Mouse (Mus musculus) frontal cortex, adult 2 months (tissue): ENCODE results near the gene Rbbp9. TPM values are rescaled to one million over a fixed set of nuclear protein-coding genes. Genes with fewer than 3 reads are reported as not detected.
"Not testable (repeated sequence)": the region's sequence is repeated elsewhere in the genome, so short reads cannot be mapped to it uniquely, and the experiment has no call there.

Experiments
- DNase-seq, 2 experiments: peaks; one replicate each; pipeline ENCODE4 v3.0.0; 2022; ENCODE audit warnings: low spot score in 1 of 2; ENCODE audit errors: extremely low spot score in 1 of 2
- polyA plus RNA-seq: library from polyadenylated mRNA; depleted of rRNA; stranded (reverse); fragments of >200 nt; gene quantifications from 2 replicates; pipeline ENCODE4 v1.2.3, GENCODE M21; 2012; rRNA removed

The Rbbp9 gene
- polyA plus RNA-seq: 31.4 and 33.4 TPM in 2 replicates

DNA sequence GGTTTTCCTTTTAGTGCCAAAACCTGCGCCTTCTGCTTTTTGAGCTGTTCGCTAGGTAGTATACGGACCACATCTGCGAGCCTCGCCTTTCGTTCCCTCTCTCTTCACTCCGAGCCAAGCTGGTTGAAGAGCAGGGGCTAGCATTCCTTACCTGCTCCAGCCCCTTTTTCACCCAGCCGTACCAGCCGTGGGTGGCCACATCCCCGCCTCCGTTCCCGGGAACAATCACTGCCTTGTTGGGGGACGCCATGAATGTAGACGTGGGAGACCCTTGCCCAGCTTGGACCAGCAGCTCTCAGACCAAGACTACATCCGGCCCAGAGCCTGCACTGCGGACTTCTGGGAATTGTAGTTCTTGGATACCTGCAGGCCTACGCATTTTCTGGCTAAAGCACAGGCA, at the start of gene Rbbp9:
Gene Rbbp9 (minus strand): TSS at position 341 of the 400 bp plus-strand sequence.
- peak in 1 of 2 experiments; percentile 78 for DNase-seq

DNA sequence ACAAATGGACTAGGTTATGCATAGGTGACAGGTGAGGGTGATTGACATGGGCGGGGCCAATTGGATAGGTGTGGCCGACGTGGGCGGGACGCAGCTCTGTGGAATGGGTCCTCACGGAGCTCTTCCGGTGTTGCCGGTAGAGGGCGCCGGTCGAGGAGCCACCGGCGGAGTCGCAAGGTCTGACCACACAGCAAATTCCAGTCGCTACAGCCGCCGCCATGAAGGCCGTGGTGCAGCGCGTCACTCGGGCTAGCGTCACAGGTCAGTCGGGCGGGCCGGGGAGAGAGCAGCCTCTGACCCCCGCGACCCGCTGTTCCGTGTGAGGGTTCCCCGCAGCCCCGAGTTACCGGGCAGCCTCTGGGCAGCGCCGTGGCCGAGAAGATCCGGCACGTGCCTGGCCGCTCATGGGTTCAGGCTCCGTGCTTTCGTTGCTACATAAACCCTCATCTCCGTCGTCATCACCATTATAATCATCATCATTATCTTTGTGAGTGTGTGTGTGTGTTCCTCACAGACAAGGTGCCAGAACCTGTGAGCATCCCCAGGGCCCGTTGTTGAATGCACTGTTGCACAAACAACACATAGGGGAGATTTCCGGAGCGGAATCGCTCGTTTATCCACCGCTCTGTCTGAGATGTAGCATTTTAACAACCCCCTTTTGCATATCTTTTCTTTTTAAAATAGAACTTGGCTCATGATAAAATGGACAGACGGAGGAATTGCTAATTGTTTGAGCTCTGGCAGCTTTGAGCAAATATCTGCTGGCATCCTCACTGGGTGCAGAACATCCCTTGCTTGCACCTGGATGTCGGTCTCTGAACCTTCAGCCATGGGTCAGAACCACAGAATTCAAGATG, 49.4 kb upstream of the Rbbp9 start, which contains the start of gene Dtd1:
Gene Dtd1 (plus strand): TSS at position 67 of the 857 bp plus-strand sequence.
- DNase-seq: peak; percentile 69 to 93

DNA sequence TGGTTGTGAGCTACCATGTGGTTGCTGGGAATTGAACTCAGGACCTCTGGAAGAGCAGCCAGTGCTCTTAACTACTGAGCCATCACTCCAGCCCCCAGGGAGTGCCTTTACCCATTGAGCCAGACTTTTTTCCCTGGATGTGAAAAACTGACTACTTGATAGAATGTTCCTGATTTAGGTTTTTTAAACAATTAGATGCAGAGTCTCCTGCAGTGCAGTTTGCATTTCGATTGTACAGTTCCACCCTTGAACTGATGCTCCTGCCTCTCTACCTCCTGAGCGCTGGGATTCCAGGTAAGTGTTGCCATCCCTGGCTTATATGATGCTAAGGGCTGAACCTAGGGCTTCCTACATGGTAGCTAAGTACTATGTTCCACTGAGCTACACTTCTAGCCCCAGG, 47.3 kb upstream of the Rbbp9 start:
- DNase-seq: no peak

DNA sequence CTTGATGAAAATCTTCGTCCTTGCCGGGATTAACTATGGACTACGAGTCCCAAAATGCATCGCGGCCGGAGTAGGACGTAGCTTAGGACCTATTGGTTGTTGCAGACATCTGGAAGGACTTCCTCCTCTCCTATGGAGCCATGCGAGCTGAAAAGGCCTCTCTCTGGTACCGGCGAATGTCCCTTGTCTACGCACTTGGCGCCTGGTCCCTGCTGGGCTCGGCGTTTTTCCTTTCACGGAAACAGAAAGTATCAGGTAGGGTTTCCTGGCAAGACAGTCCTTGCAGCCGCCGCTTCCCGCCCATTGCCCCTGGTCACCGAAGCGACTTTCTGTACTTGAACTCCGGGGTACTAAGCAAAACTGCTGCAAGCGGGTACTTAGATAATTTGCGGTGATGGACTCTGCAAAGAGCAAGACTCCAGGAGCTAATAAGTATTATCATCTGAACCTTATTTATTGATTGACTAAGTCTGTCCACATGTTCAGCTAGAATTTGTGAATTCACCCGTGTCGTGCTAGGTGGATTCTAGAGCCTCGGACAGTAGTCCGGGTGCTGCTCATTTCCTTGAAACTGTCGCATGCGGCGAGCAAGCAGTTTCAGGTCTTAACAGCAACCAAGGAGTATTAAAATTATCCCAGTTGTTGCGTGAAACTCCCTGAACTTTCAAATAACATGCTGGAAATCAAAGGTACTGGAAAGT, 43.4 kb upstream of the Rbbp9 start, which contains the start of gene Smim26:
Gene Smim26 (plus strand): TSS at position 104 of the 701 bp plus-strand sequence.
- DNase-seq: peak; percentile 85 to 91

DNA sequence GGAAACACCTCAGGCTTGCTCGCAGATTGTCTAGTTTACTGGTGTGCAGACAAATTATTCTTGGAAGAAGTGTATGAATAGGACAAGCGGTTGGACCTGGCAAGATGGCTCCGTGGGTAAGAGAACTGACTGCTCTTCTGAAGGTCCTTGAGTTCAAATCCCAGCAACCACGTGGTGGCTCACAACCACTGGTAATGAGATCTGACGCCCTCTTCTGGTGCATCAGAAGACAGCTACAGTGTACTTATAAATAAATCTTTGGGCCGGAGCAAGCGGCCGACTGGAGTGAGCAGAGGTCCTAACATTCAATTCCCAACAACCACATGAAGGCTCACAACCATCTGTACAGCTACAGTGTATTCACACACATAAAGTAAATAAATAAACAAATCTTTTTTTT, 42.4 kb upstream of the Rbbp9 start:
- not testable (repeated sequence) for DNase-seq

DNA sequence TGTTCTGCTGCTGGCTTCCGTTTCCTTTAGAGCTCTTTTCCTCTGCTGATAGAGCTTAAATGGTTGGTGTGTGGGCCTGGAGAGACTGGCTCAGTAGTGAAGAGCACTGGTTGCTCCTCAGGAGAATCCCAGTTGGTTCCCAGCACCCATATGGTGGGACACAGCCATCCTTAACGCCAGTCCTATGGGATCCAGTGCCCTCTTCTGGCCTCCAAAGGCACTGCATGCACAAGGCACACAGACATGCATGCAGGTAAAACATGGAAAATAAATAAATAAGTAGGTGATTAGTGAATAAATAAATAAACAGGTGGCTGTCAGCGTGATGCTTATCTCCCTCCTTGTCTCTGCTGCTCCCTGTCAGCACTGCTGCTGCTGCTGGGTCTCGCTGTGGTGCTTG, 38.1 kb upstream of the Rbbp9 start:
- no peak for DNase-seq

DNA sequence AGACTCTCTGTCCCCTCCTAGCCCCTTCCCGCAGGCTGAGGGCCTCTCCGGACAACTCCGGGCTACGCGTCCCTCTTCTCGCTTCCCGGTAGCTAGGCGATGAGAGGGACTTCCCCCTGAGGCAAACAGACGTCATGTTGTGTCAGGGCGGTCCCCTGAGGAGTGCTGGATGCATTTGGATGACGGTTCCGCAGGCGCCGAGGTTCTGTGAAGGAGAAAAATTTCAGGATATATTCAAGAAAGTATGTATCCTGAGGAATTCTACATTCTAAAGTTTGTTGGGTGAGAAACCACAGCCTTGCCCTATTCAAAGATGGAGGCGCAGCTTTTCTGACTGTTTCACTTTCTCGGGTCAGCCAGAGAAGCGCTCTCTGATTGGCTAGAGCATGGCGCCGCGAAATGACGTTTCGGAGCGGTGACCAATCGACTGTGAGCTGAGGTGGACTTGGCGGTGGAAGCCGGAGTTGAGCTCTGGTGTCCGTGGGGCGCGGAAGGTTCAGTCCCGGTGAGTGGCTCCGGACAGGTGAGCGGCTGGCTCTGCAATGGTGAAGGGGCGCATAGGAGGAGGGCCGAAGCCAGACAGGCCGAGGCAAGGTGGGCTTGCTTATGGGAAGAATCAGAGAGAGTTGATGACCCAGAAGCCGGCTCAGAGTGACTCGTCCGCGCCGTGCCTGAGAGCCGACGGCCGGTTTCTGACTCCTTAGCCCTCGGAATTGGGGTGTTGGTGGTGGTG, 5.3 kb upstream of the Rbbp9 start, which contains the start of gene Sec23b:
Gene Sec23b (plus strand): TSS at position 410 of the 733 bp plus-strand sequence.
- peak; percentile 96 to 99 for DNase-seq

DNA sequence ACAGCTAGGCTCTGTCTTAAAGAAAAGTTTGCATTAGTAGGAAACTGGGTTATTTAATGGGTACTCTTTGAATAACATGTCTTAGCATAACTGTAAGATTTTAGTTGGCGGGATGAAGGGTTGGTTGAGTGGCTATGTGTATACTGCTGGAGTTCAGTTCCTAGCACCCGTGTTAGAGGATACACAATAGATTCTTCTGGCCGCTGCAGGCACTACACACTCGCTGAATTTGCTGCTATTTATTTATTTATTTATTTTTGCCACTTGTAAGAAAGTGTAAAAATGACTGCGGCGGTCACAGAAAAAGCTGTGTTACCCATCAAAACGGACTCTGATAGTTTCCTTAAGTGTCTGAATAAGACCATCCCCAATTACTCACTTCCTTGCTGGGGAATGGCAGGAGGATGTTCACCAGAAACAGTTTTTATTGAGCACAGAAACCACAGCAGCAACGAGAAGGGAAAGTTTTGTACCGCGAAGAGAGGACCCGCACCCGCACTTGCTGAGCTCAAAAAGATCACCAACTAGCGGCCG, 4.7 kb upstream of the Rbbp9 start:
- DNase-seq: no peak

DNA sequence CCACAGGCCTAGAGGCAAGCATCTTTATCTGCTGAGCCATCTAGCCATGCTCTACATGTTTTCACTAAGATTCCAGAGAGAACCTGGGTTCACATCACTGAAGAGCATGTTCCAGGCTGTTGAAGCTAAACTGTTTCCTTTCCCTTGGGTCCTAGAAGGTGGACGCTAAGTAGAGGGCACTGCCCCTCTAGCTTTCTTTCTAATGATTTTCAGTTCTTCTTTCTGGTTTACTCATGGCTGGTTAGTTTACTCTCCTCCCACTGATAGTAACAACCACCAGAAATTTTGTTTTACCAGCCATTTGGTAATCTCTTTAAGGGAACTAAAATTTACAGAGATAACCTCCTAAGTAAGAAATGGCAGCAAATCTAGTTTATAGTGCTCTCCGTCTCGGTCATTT, 3.2 kb upstream of the Rbbp9 start:
- DNase-seq: no peak

DNA sequence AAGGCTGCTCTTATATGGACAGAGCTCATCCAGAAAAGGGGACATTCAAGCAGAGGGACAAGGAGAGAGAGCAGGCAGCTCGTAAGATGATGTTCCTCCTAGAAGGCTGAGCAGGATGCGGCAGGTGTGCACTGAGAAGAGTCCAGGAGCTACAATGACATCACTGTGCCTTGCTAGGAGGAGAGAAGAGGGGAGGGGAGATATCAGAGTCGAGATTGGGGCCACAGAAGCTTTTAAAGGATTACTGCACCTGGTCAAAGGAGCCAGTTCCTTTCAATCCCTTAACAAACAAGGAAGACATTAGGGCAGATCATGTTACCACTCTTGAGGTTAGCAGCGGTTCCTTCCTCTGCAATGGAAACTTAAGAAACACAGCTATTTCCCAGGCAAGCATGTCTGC, 3.1 kb downstream of the Rbbp9 start:
- no peak for DNase-seq

DNA sequence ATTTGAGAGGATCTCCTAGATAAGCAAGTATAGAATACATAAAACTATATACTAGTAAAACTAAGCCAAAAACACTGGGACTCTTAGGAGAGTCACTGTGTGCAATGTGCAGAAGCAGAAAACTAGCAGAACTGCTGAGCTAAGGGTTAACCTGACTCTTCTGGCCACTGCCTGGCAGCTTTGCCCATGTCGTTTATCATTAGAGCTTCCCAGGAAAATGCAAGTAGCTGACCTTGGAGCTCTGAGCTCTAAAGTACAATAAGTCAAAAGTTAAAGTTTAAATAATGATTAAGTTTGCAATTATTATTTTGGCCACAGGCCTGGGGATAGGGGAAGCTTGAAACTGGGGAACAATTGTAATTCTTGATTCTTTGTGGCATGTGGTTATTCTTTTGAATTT, 5.2 kb downstream of the Rbbp9 start:
- DNase-seq: no peak

DNA sequence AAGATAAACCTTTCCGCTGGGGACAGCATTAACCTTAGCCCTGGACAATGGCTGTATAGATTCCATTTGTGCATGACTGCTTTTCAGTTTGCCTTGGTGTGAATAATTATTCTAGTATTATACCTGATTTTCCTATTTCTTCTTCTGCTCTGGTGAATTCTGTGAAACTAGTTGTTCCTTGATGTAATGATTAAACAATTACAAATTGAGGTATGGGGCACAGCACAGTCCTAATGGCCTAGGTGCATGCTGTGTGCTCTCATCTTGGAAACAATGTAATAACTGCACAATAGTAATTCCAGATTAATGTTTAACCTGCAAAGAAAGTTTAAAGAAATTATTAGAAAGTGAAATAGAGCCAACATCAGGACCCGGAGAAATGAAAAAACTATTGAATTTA, 5.6 kb downstream of the Rbbp9 start:
- DNase-seq: no peak

DNA sequence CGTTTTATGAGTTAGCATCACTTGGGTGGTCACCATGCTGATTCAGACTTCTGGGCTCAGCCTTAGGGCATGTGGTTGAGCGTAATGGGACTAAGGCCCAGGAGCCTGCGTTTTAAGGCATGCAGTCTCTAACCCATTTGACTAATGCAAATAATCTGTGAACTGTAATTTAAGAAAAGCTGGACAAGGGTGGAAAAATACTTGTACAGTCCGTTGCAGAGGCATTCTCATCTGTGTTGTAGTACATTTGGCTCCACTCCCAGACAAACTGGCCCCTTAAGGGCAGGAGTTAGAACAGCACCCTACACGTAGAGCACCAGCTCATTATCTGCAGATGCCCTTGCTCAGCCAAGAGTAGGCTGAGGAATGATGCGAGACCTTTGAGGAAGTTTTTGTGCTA, 6.0 kb downstream of the Rbbp9 start:
- DNase-seq: no peak

DNA sequence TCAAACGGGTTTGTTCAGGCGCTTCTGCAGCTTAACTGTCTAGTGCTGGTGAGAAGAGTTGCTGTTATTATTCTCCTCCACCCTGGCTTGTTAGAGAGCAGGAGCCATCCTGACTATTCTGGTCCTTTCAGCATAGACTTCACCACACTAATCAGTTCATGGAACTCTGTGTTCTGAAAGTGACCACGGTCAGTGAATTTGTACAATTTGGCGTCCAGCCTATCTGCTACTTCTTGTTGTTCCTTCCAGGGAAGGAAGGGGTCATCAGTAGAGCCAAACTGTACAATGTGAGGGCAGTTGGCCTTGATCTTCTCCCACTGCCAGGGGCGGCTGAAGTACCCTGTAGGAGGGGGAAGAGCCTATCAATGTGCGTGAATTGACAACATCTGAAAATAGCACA, 7.0 kb downstream of the Rbbp9 start:
- DNase-seq: no peak

DNA sequence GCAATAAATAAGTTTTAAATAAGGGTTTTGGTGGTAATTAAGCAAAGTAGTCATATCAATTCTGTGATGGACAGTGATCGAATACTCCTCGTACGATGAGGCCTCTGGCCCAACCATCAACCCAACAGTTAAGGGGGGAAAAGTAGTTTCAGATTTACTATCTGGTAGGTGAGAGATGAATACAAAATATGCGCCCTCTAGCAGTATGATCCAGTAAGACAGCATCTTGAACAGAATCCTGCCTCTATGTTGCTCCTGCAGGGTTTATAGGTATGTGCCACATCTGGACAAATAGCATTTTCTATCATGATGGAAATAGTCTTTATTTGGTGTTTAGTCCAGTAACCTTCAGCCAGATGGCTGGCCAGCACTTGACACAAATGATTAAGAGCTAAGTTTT, 9.4 kb downstream of the Rbbp9 start:
- no peak for DNase-seq

DNA sequence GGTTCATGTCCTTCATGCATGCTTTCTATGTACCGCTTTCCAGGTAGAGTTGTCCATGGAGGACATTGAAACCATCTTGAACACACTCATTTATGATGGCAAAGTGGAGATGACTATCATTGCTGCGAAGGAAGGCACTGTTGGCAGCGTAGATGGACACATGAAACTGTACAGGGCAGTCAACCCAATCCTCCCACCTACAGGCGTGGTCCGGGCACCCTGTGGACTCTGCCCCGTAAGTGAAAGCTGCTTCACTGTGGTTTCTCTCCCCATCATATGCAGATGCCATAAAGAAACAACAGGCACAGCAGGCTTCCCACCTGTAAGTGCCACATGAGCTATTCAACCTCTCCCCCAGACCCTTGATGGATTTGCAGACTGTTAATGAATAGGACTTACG, 13.5 kb downstream of the Rbbp9 start:
- DNase-seq: no peak

DNA sequence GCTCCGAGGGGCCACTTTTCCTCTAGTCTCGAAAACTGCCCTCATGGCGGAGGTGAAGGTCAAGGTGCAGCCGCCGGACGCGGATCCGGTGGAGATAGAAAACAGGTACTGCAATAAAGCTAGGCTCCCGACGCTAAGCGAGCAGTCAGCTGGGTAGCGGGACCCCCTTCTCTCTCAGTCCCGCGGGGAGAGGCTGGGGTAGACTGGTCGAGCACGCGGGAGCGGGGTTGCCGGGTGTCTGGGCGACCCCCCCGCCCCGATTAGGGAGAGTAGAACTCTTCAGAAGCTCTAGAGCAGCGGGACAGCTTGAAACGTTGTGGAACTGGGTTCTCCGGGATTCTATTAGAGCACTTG, 22.9 kb downstream of the Rbbp9 start:
- DNase-seq: no peak

DNA sequence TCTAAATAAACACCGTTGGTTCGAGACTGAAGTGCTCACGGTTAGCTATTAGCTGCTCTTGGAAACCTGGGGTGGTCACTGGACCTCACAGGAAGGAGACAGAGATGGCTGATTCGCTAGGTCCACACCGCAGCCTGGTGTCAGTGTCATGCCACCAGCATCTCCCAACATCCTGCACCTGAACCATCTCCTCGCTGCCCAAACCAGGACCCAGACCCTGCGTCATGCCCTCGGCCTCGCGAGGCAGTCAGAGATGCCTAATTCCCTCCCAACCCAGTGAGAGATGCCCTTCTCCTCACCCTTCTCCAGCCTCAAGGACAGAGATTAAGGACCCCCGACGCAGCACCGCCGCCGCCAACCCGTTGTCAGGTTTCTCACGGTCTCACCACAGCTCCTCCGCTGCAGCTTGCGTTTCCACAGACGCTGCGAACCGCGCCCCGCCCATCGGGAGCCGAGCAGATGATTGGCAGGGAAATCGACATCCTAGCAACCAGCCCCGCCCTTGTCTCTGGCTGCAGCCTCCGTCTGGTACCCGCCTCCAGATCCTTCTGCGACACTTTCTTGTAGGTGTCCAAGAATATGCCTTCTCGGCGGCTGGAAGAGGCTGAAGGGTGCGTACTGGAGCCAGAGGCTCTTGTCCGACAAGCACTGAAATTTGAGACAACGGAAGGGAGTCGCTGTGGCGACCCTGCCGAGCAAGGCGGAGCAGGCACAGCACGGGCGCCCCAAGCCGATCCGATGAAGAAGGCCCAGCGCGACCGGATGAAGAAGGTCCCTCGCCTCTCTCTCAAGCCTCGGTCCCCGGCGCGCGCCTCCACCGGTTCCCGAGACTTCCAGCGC, 23.5 kb downstream of the Rbbp9 start, which contains the start of the genes Dzank1 and Polr3f:
Gene Dzank1 (minus strand): TSS at position 434 of the 840 bp plus-strand sequence.
Gene Polr3f (plus strand): TSS at position 738 of the 840 bp plus-strand sequence.
- peak; percentile 97 to 98 for DNase-seq

DNA sequence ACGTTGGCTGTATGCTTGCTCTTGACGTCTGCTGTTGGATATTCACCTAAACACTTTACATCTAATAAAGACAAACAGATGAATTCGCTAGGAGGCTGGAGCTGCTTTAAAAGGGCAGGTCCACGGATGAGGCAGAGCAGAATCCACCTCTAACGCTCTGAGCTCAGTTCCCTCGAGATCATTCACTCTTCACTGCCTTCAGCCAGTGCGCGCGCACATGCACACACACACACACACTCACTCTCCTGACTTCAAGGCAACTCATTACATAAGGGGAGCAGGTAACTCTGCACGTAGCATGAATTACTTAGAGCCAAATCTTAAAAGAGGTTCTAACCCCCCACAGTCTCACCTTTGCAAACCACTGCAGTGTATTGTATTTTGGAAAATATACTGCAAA, 24.8 kb downstream of the Rbbp9 start:
- peak in 1 of 2 experiments; percentile 60 for DNase-seq

DNA sequence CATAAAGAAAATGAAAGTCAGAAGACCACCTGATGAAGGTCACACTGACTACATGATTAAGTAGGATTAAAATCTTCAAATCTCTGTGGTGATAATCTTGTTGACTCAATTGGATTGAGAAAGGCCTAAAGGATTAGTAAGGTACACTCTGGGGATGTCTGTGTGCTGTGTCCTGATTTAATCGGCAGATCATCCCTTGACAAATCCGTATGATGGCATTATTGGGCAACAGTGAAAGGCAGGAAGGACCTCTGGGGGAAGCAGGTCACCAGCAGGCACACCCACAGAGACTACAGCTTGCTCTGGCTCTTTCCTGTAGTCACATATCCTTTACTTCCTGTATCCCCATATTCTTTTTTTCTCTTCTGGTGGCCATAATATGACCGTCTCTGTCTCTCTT, 30.9 kb downstream of the Rbbp9 start:
- DNase-seq: no peak
